Mouse (Mus musculus): ENCODE results near the gene Sh3gl3.

Sh3gl3 gene

GRCm38 (mm10) chr7:82236152-82236898, 62.7 kb downstream of the Sh3gl3 start:
- no peak for DNase-seq

- no peak for DNase-seq
Observed at GRCm38 (mm10) chr7:82236899-82237162, 63.2 kb downstream of the Sh3gl3 start.

GRCm38 (mm10) chr7:82240424-82241240, 67.0 kb downstream of the Sh3gl3 start:
- DNase-seq: no peak

- no peak for DNase-seq
Observed at GRCm38 (mm10) chr7:82244701-82245100, 71.1 kb downstream of the Sh3gl3 start.

GRCm38 (mm10) chr7:82248953-82249695, 75.5 kb downstream of the Sh3gl3 start:
- DNase-seq: no peak

GRCm38 (mm10) chr7:82253309-82253708, 79.7 kb downstream of the Sh3gl3 start:
- no peak for DNase-seq

- DNase-seq: no peak
Observed at GRCm38 (mm10) chr7:82256936-82257335, 83.3 kb downstream of the Sh3gl3 start.

- no peak for DNase-seq
Observed at GRCm38 (mm10) chr7:82257530-82257929, 83.9 kb downstream of the Sh3gl3 start.

GRCm38 (mm10) chr7:82260210-82260609, 86.6 kb downstream of the Sh3gl3 start:
- peak; percentile 9 for DNase-seq

- peak; percentile 45 for DNase-seq
Observed at GRCm38 (mm10) chr7:82263141-82263540, 89.5 kb downstream of the Sh3gl3 start.

- no peak for DNase-seq
Observed at GRCm38 (mm10) chr7:82264119-82264518, 90.5 kb downstream of the Sh3gl3 start.

- DNase-seq: no peak
Observed at GRCm38 (mm10) chr7:82265365-82265764, 91.7 kb downstream of the Sh3gl3 start.

- DNase-seq: no peak
Observed at GRCm38 (mm10) chr7:82269948-82270347, 96.3 kb downstream of the Sh3gl3 start.

- DNase-seq: no peak
Observed at GRCm38 (mm10) chr7:82271742-82272141, 98.1 kb downstream of the Sh3gl3 start.

- peak; percentile 22 for DNase-seq
Observed at GRCm38 (mm10) chr7:82272875-82273274, 99.2 kb downstream of the Sh3gl3 start.

GRCm38 (mm10) chr7:82274011-82274709, 100.5 kb downstream of the Sh3gl3 start:
- peak; percentile 13 for DNase-seq

- no peak for DNase-seq
Observed at GRCm38 (mm10) chr7:82274975-82275374, 101.3 kb downstream of the Sh3gl3 start.

- DNase-seq: no peak
Observed at GRCm38 (mm10) chr7:82275529-82276204, 102.0 kb downstream of the Sh3gl3 start.

GRCm38 (mm10) chr7:82282011-82282410, 108.4 kb downstream of the Sh3gl3 start:
- DNase-seq: no peak

GRCm38 (mm10) chr7:82282464-82282863, 108.8 kb downstream of the Sh3gl3 start:
- no peak for DNase-seq

- DNase-seq: no peak
Observed at GRCm38 (mm10) chr7:82287242-82287641, 113.6 kb downstream of the Sh3gl3 start.

- peak; percentile 7 for DNase-seq
Observed at GRCm38 (mm10) chr7:82293441-82293840, 119.8 kb downstream of the Sh3gl3 start.

All from cerebellum, adult 9-11 months (tissue).